Mouse (Mus musculus) stomach, embryonic 14.5 days (tissue): ENCODE measurements around the gene Kctd10. TPM values are rescaled to one million over a fixed set of nuclear protein-coding genes. Genes with fewer than 3 reads are reported as not detected.

Source experiments
- ATAC-seq: fragments of 200-750 bp; cut with Nextera tagmentation; 2 replicates; pipeline ENCODE4 v1.8.0; 2017; ENCODE audit warnings: low read depth, moderate TSS enrichment; ENCODE audit not compliant: insufficient number of reproducible peaks, insufficient read depth, low FRiP score
- H3K27ac ChIP-seq: fragments of 300-500 bp; sonication (generic); 2 replicates; pipeline ENCODE4 v1.5.1; 2014; ENCODE audit warnings: mild to moderate bottlenecking, low read length, moderate library complexity, mixed read lengths
- H3K27me3 ChIP-seq: fragments of 300-500 bp; sonication (generic); 2 replicates; pipeline ENCODE4 v1.6.1; 2014; ENCODE audit warnings: low read length, control low read depth, mixed read lengths; ENCODE audit not compliant: control insufficient read depth, insufficient read depth
- H3K36me3 ChIP-seq: fragments of 300-500 bp; sonication (generic); 2 replicates; pipeline ENCODE4 v1.6.1; 2014; ENCODE audit warnings: mild to moderate bottlenecking, control low read depth, low read length, moderate library complexity, mixed read lengths; ENCODE audit not compliant: control insufficient read depth, insufficient read depth
- H3K4me1 ChIP-seq: fragments of 300-500 bp; sonication (generic); 2 replicates; pipeline ENCODE4 v1.6.1; 2014; ENCODE audit warnings: low read length, control low read depth, mixed read lengths; ENCODE audit not compliant: control insufficient read depth, insufficient read depth
- H3K4me2 ChIP-seq: fragments of 300-500 bp; sonication (generic); replicated peaks from 2 replicates; pipeline ENCODE4 v1.6.1; 2014; ENCODE audit warnings: low read depth, low read length, control low read depth
- H3K4me3 ChIP-seq: fragments of 300-500 bp; sonication (generic); 2 replicates; pipeline ENCODE4 v1.5.1; 2014; ENCODE audit warnings: low read depth, low read length, control low read depth
- H3K9ac ChIP-seq: fragments of 300-500 bp; sonication (generic); replicated peaks from 2 replicates; pipeline ENCODE4 v1.6.1; 2014; ENCODE audit warnings: low read depth, mild to moderate bottlenecking, control low read depth, low read length, moderate library complexity, mixed read lengths
- H3K9me3 ChIP-seq: fragments of 300-500 bp; sonication (generic); 2 replicates; pipeline ENCODE4 v1.6.1; 2016; ENCODE audit warnings: low read depth, low read length, control low read depth; ENCODE audit not compliant: control insufficient read depth
- WGBS: fragments of 180-500 bp; shearing (Covaris S2); extraction: QIAGEN DNeasy Blood & Tissue Kit; methylation state at CpG from one replicate; pipeline ENCODE4 v1.1.7; 2014; 5-methylcytosine and 5-hydroxymethylcytosine counted together
- polyA plus RNA-seq: library from polyadenylated mRNA; unstranded; fragments of >200 nt; fragmentation: Nextera tagmentation; extraction: Ambion mirVana; gene quantifications from 2 replicates; pipeline ENCODE4 v1.2.1, GENCODE M21; 2014

The Kctd10 gene
- polyA plus RNA-seq, 1 experiment from 2014 or later, result 111 TPM

DNA sequence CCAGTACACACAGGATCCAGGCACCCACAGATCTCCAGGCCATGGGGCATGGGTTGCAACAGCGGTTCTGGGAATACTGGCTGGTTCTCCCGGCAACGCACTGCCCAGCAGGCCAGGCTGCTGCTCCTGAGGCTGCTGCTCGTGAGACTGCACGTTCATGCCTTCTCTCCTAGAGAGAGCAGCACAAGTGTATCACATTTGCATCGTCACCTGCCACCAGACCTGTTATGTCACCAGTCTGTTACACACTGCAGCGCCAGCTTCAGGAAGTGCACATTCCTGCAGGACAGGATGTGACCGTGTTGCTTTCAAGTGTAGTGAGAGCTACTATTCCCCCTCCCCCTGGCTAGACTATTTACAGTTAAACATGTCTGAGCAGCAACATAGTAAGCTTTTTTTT is 36.5 kb upstream of the Kctd10 start:
- H3K4me2 ChIP-seq, result no peak overlapping the region
- H3K9ac ChIP-seq, result no peak overlapping the region
- no peaks in the 10 kb centered on the region for H3K27me3 ChIP-seq
- WGBS, result 90% methylated on average over 8 of the region's 8 CpGs
- no peaks in the 10 kb centered on the region for H3K4me1 ChIP-seq
- H3K9me3 ChIP-seq, result no peaks in the 10 kb centered on the region
- no peak overlapping the region for H3K4me3 ChIP-seq
- peaks cover 71% of the 10 kb centered on the region for H3K36me3 ChIP-seq
- no peak overlapping the region for H3K27ac ChIP-seq
- ATAC-seq, result no peak

DNA sequence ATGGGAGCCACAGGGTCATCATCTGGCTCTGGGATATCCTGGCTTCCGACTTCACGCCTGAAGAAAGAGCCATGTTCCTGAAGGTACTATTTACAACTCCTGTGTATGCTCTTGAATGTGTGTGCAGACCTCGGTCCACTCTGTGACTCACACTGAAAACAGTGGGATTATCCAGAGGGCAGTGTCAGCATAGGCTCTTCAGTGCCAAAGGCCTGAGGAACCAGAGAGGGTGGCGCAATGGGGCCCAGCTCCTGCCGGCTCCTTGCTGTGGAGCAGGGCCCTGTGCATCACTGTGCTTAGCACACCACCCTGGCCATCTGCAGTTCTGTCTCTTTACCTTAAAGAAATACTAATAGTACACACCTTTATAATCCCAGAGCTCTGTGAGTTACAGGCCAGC is 35.3 kb upstream of the Kctd10 start:
- no peak overlapping the region for H3K27ac ChIP-seq
- no peak overlapping the region for H3K4me3 ChIP-seq
- 93% methylated on average over 5 of the region's 5 CpGs for WGBS
- H3K27me3 ChIP-seq, result no peaks in the 10 kb centered on the region
- no peak for ATAC-seq
- H3K9ac ChIP-seq, result no peak overlapping the region
- H3K9me3 ChIP-seq, result no peaks in the 10 kb centered on the region
- H3K36me3 ChIP-seq, result peaks cover 82% of the 10 kb centered on the region
- no peaks in the 10 kb centered on the region for H3K4me1 ChIP-seq
- no peak overlapping the region for H3K4me2 ChIP-seq

- Histone ChIP-seq H3K4me1 (no peaks in the 10 kb centered on the region), H3K4me2 (no peak overlapping the region), H3K4me3 (no peak overlapping the region), H3K9ac (no peak overlapping the region), H3K9me3 (no peaks in the 10 kb centered on the region), H3K27ac (no peak overlapping the region), H3K27me3 (no peaks in the 10 kb centered on the region), H3K36me3 (peaks cover 83% of the 10 kb centered on the region)
- WGBS, result 43% methylated on average over 16 of the region's 16 CpGs
- ATAC-seq, result peak; percentile 29; the same call in 1 of the 2 replicates
These were observed 32.9 kb upstream of the Kctd10 start for GRCm38 (mm10) chr5:114413067-114413735.

- no peak overlapping the region for H3K27ac ChIP-seq
- H3K9ac ChIP-seq, result no peak overlapping the region
- H3K27me3 ChIP-seq, result no peaks in the 10 kb centered on the region
- H3K4me3 ChIP-seq, result no peak overlapping the region
- no peaks in the 10 kb centered on the region for H3K4me1 ChIP-seq
- ATAC-seq, result no peak
- H3K36me3 ChIP-seq, result peaks cover 83% of the 10 kb centered on the region
- 54% methylated on average over 23 of the region's 23 CpGs for WGBS
- H3K4me2 ChIP-seq, result no peak overlapping the region
- H3K9me3 ChIP-seq, result no peaks in the 10 kb centered on the region
These were observed 32.2 kb upstream of the Kctd10 start for GRCm38 (mm10) chr5:114412361-114412998.

- WGBS, result 90% methylated on average over 13 of the region's 13 CpGs
- ATAC-seq, result no peak
- Histone ChIP-seq H3K27me3 (no peaks in the 10 kb centered on the region), H3K9ac (no peak overlapping the region), H3K4me3 (no peak overlapping the region), H3K36me3 (peaks cover 81% of the 10 kb centered on the region), H3K4me1 (no peaks in the 10 kb centered on the region), H3K27ac (no peak overlapping the region), H3K9me3 (no peaks in the 10 kb centered on the region), H3K4me2 (no peak overlapping the region)
These were observed 30.1 kb upstream of the Kctd10 start for GRCm38 (mm10) chr5:114410429-114410828.

- no peaks in the 10 kb centered on the region for H3K9me3 ChIP-seq
- peaks cover 83% of the 10 kb centered on the region for H3K36me3 ChIP-seq
- H3K4me2 ChIP-seq, result no peak overlapping the region
- no peaks in the 10 kb centered on the region for H3K4me1 ChIP-seq
- ATAC-seq, result no peak
- H3K9ac ChIP-seq, result no peak overlapping the region
- WGBS, result 92% methylated on average over 11 of the region's 11 CpGs
- H3K27me3 ChIP-seq, result no peaks in the 10 kb centered on the region
- H3K4me3 ChIP-seq, result no peak overlapping the region
- no peak overlapping the region for H3K27ac ChIP-seq
These were observed 28.5 kb upstream of the Kctd10 start for GRCm38 (mm10) chr5:114408846-114409245.

DNA sequence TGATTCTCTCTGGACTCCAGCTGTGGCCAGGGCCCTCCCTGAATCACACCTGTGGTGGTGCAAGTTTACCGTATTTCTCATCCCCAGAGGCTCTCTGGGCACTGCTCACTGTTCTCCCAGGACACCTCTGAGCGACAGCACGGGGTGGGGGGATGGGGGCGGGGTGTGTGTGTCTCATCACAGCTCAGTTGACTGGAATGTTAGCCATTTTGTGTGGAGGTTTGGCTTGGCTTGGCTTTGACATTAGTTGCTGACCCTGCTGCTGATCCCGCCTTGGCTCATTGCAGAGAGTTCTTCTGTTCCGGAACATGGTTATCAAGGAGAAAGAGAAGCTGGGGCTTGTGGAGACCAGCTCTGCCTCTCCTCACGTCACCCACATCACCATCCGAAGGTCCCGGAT is 27.5 kb upstream of the Kctd10 start:
- WGBS, result 97% methylated on average over 9 of the region's 9 CpGs
- Histone ChIP-seq H3K4me3 (no peak overlapping the region), H3K36me3 (peaks cover 92% of the 10 kb centered on the region), H3K9me3 (no peaks in the 10 kb centered on the region), H3K4me1 (no peaks in the 10 kb centered on the region), H3K27ac (no peak overlapping the region), H3K4me2 (no peak overlapping the region), H3K9ac (no peak overlapping the region), H3K27me3 (no peaks in the 10 kb centered on the region)
- no peak for ATAC-seq

DNA sequence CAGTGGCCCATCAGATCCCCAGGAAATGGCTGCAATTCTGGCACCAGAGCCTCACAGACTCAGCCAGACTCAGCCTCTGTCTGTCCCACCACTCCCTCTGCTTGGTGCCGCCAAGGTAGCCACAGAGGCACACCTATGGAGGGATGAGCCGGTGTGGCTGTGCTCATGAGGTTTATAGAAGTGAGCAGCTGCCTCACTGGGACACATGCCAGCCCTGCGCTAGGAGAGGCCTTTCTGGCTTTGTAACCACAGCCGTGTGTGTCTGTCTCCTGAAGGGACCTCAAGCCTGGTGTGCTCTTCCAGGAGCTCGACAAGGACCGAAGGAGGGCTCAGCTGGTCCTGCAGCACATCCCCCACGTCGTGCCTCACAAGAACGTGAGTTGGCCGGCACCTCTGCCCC is 27.0 kb upstream of the Kctd10 start:
- H3K9ac ChIP-seq, result no peak overlapping the region
- no peak for ATAC-seq
- H3K36me3 ChIP-seq, result peaks cover 92% of the 10 kb centered on the region
- H3K27ac ChIP-seq, result no peak overlapping the region
- H3K4me3 ChIP-seq, result no peak overlapping the region
- H3K27me3 ChIP-seq, result no peaks in the 10 kb centered on the region
- no peak overlapping the region for H3K4me2 ChIP-seq
- H3K4me1 ChIP-seq, result no peaks in the 10 kb centered on the region
- H3K9me3 ChIP-seq, result no peaks in the 10 kb centered on the region
- WGBS, result 87% methylated on average over 10 of the region's 10 CpGs

- H3K9ac ChIP-seq, result no peak overlapping the region
- H3K9me3 ChIP-seq, result no peaks in the 10 kb centered on the region
- H3K4me1 ChIP-seq, result no peaks in the 10 kb centered on the region
- H3K27ac ChIP-seq, result no peak overlapping the region
- H3K27me3 ChIP-seq, result no peaks in the 10 kb centered on the region
- H3K4me3 ChIP-seq, result no peak overlapping the region
- H3K4me2 ChIP-seq, result no peak overlapping the region
- no peak for ATAC-seq
- WGBS, result 92% methylated on average over 14 of the region's 14 CpGs
- H3K36me3 ChIP-seq, result peaks cover 92% of the 10 kb centered on the region
These were observed 26.3 kb upstream of the Kctd10 start for GRCm38 (mm10) chr5:114406592-114406991.
